Mouse (Mus musculus) fibroblast of lung, adult 2 months (primary cell): ENCODE measurements around the gene 9130213A22Rik.
"Not testable (repeated sequence)": the region's sequence is repeated elsewhere in the genome, so short reads cannot be mapped to it uniquely, and the experiment has no call there.

ENCODE experiments used
- DNase-seq: peaks from one replicate; pipeline ENCODE4 v3.0.0-alpha.2; 2011; ENCODE audit warnings: low read depth

9130213A22Rik gene

DNA sequence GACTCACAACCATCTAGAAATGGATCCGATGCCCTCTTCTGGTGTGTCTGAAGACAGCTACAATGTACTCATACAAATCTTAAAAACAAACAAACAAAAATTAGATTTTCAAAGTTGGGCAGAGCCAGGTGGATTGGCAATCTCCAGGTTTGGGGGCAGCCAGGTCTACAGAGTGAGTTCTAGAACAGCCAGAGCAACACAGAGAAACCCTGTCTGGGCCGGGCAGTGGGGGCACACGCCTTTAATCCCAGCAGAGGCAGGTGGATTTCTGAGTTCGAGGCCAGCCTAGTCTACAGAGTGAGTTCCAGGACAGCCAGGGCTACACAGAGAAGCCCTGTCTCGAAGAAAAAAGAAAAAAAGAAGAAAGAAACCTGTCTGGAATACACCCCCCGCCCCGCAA is 28.5 kb downstream of the 9130213A22Rik start:
- not testable (repeated sequence) for DNase-seq

DNA sequence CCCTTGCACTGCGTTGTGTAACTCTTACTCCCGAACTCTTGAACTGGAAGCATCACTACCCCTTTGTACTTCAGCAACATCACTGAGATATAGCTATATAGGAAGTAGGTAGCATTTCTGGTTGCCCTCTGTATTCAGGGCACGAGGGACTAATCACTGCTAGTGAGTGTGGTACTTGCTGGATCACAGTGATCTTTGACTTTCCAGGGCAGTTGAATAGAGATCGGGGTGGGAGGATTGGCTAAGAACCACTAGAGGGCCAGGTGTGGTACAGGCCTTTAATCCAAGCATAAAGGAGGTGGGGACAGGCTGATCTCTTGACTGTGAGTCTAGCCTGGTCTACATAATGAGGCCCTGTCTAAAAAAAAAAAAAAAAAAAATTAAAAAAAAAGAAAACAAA is 29.5 kb downstream of the 9130213A22Rik start:
- no peak for DNase-seq

DNA sequence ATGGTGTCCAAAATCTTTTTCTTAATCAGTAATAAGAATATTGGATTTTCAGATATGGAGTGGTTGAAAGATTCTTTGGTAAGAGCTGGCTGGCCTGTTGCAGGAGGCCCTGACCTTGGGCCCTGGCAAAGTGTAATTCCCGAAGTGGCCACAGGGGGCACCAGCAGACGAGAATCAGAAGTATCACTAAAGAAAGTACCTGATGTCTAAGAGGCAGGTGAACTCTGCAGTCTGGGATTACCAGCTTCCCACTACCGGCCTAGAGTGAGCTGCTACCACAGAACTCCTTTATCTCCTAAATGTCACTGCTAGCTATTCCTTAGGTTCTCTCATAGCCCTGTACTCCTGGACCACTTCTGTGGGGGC is 30.0 kb downstream of the 9130213A22Rik start:
- DNase-seq: no peak

DNA sequence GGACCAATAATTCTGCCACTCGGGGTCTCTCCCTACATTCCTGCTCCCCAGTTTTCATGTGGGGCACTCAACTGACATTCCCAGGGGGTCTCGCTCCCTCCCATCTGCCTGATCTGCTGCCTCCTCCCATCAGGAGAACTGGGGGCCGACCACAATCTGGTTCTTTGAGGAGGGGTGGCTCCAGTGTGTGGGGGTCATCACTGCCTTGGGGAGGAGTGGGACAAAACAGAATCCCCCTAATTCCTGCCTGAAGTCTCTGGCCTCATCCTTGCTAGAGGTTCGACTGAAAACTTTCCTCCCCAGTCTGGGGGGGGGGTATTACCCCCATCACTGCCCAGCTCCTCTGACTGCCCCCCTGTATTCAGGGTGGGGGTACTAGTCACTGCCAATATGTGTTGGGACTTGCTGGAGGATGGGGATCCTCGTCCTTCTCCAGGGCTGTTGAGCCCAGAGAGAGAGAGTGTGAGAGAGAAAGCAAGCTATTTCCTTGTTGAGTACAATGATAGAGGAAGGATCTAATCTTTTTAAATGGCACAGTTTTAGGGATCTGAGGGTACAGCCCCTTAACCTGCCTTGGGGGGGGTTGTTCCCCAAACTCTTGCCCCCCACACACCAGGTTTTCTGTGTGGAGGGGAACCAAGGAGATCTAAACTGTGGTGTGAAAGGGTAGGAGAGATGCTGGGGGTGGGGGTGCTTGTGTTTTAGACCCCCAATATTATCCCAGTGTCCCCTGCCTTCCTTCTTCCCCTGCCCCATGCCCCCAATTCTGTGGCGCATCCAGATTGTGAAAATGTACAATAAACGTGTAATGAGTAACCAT is 30.6 kb downstream of the 9130213A22Rik start:
- no peak for DNase-seq

DNA sequence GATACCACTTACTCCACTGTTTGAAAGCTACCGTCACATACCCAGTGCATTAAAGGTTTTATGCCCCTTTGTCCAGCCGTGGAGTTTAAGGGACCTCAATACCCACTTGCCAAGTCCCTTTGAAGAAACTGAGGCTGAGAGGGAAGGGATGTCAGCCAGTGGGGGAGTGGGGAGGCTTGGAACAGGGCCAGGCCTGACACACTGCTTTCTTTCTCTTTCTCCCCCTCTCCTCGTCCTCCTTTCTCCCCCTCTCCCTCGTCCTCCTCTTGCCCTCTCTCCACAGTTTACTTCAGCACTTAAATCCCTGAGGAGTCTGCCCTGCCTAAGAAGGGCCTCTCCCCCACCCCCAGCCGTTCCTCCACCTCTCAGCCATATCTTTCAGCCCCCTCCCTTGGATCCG is 32.0 kb downstream of the 9130213A22Rik start:
- no peak for DNase-seq

DNA sequence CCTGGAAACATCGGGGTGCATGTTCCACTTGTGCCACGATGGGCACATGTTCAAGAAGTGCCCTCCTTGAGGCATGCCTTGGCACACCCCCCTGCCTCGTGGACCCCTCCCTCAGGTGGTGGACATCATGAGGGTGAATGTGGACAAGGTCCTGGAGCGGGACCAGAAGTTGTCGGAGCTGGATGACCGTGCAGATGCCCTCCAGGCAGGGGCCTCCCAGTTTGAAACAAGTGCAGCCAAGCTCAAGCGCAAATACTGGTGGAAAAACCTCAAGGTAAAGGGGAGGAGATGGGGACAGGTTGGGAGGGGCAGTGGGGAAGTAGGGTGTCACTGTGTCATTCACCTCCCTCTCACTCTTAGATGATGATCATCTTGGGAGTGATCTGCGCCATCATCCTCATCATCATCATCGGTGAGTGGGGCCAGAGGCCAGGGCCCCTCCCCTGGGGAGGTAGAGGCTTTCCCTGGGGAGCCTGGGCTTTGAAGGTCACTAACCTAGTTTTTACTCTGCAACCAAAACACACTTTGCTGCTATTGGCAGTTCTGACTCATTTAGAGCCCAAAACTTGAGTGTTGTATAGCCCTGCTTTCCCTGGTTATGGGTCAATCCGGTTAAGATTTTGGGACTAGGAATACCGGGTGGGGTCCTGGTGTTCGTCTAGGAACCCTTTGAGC is 32.6 kb downstream of the 9130213A22Rik start:
- no peak for DNase-seq

DNA sequence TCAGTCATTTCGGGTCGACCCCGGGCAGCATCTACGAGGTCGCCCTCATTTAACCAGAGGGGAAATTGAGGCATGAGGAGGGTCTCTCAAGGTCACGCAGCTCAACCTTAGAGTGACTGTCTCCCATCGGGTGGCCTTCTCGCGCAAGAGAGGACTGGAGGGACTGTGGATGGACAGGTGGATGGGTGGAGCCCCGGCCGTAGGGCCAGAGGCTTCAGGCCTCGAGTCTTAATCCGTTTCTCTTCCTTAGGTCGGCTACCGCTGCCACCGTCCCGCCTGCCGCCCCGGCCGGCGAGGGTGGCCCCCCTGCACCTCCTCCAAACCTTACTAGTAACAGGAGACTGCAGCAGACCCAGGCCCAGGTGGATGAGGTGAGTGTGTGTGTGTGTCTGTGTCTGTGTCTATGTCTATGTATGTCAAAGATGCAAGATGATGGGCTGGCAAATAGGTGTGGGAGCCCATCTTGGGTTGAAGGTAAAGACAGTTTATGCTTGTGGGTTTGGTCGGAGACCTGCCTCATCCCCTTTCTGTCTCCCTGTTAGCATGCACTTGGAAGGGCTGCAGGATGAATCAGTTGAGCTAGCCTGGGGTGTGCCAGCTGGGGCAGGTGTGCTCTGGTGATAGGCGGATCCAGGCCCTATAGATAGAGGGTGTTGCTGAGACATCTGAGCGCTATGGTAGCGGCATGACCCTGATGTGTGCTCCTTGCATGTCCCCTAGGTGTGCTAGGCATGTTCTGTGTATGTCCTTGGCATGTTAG is 33.4 kb downstream of the 9130213A22Rik start:
- no peak for DNase-seq

DNA sequence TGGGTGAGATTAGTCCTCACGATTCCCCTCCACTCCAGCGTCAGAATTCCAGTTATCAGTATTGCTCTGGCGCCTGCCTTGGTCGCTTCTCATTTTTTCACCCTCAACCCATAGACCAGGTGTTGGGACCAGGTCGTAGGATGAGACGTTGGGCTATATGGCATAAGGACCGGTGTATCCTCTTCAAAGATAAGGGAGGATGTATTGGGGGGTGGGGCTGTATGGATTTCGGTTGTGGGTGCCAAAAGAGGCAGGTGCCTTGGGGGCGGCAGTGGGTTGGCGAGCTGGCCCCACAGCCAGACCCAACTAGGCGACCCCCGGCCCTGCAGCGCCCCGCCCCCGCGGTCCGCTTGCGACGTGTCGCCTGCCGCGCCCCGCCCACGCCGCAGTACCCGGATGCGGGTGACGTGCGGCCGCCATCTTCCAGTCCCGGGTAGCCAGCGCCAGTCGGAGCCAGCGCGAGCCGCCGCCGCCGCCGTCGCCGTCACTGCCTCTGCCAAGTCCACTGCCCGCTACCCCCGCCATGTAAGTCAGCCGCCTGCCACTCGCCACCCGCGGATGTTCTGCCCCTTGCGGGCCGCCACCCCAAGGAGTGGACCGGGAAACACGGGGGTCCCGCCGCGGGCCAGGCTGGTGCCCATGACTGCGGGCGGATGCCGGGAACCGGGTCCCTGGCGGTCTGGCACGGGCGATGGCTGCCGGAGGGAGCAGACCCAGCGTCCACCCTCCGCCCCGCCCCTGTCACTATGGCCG is 34.1 kb downstream of the 9130213A22Rik start, which contains the start of gene Vamp2:
TSS of gene Vamp2 (plus strand) at position 388 of the 753 bp plus-strand sequence.
- no peak for DNase-seq

DNA sequence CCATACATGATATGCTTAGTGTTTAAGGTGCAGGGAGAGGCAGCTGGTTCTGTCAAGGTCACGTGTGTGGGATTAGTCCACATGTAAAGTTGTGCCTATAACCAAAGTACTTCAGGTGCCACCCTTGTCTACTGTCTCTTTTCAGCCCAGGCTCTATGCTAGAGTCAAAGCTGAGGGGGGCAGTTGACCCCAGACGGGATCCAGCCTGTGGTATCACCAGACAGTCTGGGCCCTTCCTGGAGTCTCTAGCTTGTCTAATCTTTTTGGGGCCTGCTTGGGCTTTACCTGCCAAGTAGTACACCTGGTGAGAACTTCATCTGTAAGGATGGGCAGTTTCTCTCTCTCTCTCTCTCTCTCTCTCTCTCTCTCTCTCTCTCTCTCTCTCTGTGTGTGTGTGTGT is 34.8 kb downstream of the 9130213A22Rik start:
- DNase-seq: no peak

DNA sequence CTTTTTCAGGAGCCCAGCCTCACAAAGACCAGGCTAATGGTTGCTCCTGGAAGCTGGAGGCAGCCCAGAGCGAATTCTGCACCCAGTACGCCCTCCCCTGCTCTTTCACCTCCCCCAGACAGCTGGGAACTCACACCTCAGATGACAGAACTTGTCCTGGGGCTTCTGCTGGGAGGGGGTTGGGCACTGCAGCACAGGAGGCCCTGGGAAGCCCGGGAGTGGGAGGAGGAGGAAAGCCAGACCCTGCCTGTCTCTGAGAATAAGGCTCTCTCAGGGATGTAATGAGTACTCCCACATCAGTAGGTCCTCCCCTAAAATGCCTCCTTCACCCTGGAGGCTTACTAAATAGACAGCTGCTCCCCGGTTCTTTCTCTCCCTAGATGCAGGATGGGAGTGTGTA is 35.3 kb downstream of the 9130213A22Rik start:
- DNase-seq: no peak

DNA sequence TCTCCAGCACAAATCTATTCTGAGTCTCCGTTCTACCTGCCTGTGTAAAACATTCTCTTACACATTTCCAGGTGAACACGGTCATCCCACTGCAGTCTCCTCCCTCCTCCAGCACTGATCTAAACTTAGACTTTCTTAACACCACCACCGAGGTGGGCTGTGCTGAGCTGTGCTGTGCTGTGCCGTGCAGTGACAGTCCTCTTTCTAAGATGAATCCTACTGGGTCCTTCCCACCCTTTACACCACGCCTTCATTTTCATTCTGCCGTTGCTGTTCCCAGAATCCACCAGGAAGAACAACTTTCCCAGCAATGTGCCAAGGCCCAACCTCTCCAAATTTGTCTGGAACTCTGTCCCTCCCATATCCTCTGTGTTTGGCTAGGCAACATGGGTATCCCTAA is 36.0 kb downstream of the 9130213A22Rik start:
- DNase-seq: no peak

DNA sequence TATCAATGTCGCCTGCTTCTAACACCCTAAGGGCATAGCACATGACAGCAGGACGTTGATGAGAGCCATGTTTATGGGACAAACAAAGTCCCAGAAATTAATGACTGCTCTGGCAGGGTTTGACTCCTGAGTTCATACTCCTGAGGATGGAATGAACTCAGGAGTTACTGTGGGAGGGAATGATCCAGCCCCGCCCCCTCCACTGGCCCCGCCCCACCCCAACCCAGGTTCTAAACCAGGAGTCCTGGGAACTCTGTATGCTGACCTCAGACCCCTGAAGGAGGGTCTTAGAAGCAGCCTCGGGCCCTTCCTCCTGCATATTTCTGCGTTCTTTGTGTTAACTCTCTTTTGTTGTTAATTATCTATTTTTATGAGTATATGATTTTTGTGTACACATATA is 36.8 kb downstream of the 9130213A22Rik start:
- DNase-seq: no peak

DNA sequence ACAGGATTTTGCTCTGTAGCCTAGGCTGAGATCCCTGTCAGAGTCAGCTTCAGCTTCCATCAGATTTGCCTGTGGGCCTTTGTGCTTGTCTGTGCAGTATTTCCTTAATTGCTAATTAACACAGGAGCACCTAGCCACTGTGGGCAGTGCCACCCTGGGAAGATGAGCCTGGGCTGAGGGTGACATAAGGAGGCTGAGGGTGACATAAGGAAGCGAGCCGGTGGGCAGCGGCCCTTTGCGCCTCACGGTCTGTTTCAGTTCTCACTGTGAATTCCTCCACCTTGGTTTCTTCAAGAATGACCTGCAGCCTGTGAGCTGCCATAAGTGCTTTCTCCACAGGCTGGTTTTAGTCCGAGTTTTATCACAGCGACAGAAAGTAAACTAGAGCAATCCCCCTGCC is 40.8 kb downstream of the 9130213A22Rik start:
- DNase-seq: no peak

DNA sequence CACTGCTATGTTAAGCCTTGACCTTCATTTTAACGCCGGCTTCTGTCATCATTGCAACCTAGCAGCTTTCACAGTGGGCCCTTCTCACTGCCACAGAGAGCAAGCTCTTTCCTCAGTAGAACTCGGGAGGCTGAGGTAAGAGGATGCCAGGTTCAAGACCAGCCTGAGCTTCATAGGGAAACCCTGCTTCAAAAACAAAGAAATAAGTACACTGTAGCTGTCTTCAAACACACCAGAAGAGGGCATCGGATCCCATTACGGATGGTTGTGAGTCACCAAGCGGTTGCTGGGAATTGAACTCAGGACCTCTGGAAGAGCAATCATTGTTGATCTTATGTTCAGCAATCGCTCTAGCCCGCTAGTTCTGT is 41.5 kb downstream of the 9130213A22Rik start:
- DNase-seq: no peak

DNA sequence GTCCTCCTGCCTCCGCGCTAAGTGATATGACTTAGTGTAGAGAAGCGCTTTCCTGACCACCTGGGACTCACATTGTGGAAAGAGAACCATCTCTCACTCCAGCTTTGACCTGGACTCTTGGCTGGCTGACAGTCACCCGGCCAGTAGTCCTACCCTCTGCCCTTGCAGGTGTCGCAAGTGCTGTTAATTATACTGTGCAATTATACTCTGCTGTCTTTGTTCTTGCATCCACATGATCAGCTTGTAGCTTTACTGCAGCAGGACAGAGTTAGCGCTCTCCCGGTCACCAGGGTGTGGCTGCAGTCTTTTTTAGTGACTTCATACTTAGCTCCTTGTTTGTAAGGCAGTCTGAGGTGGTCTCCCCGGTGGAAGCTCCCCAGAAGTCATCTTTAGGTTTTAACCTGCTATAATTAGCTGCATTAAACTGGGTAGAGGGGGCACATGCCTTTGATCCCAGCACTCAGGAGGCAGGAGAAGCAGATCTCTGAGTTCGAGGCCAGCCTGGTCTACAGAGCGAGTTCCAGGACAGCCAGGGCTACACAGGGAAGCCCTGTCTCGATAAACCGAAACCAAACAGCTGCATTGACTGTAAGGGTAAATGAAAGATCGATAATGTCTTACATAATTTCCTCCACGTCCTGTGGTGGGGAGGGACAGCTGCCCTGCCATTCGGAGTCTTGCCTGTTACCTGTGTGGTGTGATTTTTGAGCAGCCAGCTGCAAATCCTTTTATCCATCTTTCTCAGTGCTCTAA is 42.1 kb downstream of the 9130213A22Rik start:
- DNase-seq: no peak

DNA sequence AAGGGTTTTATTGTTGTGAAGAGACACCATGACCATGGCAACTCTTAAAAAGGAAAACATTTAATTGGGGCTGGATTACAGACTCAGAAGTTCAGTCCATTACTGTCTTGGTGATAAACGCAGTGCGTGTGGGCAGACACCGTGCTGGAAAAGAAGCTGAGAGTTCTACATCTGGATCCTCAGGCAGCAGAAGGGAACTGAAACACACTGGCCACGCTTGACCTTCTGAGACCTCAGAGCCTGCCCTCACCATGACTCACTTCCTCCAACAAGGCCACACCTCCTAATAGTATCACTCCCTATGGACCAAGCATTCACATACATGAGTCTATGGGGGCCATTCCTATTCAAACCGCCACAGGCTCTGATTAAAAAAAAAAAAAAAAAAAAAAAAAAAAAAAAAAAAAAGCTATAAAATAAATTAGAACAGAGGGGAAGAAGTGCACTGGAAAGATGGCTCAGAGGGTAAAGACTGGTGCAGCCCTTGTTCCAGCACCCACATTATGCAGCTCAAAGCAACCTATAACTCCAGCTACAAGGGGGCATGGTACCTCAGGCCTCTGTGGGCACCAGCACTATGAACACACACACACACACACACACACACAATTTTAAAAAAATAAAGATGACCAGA is 43.5 kb downstream of the 9130213A22Rik start:
- DNase-seq: no peak

DNA sequence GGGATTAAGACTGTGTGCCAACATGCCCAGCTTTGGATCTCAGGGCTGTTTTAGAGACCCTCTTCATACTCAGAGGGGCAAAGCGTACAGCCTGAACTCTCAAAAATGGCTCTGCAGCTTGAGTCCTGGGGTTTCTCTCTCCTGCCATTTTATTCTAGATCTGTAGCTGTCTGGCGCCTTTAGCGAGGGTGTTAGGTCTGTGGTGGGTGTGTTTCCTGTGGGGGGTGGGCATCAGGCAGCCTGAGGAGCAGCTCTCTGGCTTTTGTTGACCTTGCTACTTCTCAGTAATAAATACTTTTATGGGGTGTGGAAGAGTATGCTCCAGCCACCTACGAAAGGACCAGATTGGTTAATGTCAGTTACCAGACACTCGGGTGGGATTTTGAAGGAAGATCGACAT is 44.3 kb downstream of the 9130213A22Rik start:
- no peak for DNase-seq

DNA sequence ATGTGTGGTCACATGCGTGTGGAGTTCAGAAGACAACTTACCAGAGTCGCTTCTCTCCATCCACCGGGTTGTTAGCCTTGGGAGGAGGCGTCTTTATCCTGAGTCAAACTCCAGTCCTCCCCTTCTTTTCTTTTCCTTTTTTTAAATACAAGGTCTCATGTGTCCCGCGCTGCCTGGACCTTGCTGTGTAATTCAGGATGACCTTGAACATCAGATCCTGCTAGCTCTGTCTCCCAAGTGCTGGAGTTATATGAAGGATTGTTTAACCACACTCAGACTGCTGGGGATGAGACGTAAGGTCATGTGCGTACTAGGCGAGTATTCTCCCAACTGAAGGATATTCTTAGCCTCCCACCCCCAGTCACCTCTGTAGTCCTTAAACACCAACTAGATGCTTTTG is 45.1 kb downstream of the 9130213A22Rik start:
- DNase-seq: no peak

DNA sequence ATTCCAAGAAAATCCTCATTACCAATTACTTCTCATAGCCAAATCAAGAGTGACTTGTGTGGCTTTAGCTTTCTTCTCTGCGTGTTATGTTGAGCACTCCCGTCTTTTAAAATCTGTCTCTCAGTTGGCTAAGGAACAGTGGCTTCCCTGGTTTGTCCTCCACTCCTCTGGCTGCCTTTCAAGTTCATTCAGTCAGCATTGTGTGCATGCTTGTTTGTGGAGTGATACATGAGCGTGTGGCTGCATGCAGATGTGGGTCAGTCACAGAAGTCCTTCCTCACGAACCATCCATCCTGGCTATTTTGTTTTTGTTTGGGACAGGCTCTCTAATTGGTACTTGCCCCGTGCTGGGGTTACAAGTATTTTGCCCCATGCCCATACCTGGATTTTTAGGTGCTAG is 45.8 kb downstream of the 9130213A22Rik start:
- no peak for DNase-seq

DNA sequence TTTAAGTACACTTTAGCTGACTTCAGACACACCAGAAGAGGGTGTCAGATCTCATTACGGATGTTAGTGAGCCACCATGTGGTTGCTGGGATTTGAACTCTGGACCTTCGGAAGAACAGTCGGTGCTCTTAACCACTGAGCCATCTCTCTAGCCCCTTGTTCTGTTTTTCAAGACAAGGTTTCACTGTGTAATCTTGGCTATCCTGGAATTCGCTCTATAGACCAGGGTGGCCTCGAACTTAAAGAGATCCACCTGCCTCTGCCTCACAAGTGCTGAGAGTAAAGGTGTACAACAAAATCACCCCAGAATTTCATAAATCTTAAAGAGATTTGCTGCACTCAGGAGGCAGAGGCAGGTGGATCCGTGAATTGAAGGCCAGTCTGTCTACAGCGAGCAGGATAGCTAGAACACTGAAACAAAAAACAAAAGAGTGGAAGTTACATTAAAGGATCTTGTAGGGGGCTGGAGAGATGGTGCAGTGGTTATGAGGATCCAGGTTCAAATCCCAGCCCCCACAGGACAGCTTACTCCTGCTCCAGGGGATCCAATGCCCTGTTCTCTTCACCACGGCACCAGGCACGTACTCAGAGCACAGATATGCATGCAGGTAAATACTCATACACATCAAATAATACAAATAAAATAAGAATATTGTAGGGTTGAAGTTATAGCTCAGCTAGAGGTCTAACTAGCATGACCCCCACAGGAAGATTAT is 46.5 kb downstream of the 9130213A22Rik start:
- no peak for DNase-seq

DNA sequence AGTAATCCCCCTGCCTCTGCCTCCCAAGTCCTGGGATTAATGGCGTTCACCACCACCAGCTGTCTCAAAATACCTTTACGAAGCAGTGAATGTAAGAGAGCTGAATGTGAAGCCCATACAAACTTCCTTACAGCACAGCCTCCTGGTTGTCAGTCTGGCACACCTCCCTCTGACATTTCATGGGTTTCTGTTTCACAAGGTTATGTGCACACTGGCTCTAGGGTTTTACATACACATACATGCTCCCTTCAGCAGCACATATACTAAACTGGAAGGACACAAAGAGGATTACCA is 47.7 kb downstream of the 9130213A22Rik start:
- no peak for DNase-seq
